Mouse (Mus musculus) induced T-regulatory cell, adult 2 months (primary cell): ENCODE data around the gene Abhd17a.

Experiments used
- DNase-seq: peaks from one replicate; pipeline ENCODE4 v3.0.0-alpha.2; 2012; ENCODE audit warnings: low read depth

The Abhd17a gene

DNA sequence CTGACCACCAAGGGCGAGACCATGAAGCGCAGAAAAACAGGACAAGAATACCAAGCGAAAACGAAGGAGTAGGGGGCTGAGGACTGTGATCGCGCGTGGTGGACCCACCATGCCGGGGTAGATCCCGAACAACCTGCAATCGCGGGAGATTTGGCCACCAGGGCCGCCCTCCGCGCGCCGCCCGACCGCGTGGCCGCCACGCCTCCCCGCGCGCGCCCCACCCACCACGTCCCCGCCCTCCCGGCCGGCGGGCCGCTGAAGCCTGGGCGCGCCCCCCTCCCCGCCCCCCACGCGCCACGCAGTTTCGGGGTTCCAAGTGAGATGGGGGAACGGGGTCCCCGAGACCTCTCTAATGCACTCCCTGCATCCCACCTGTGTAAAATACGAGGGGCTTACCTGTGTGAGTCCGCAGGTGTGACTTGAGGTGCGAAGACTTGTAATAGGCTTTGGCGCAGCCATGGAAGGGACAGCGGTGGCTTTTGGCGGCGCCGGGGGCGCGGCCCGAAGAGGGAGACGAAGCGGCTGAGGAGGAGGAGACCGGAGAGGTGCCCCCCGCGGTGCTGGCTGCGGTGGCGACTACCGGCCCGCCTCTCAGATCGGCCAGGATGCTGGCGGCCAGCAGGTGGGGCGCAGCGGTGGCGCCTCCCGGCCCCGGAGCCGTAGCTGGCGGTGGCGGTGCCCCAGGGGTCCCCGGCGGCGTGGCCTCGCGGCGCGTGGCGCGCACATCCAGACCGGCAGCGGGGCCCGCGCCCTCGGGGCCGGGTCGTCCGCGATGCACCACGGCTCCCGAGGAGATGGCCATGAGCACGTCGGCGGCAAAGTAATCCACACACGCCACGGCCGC, 13.6 kb downstream of the Abhd17a start:
- peak; percentile 85 for DNase-seq

DNA sequence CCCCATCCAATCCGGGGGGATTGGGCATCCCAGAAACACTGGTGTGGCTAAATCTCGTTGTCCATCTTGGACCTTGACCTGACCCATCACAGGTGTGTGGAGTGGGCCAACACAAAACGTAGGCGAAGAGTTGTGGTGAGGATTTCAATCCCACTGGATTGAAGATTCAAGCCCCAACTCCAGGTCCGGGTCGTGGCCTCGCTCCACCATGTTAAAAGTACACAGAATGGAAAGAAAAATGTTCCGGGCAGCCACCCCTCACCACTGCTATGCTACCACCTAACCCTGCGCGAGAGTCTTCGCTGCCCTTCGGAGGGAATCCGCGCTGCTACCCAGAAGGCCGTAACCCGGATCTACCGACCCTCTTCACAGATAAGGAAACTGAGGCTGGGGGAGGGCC, 14.2 kb downstream of the Abhd17a start:
- DNase-seq, result no peak

DNA sequence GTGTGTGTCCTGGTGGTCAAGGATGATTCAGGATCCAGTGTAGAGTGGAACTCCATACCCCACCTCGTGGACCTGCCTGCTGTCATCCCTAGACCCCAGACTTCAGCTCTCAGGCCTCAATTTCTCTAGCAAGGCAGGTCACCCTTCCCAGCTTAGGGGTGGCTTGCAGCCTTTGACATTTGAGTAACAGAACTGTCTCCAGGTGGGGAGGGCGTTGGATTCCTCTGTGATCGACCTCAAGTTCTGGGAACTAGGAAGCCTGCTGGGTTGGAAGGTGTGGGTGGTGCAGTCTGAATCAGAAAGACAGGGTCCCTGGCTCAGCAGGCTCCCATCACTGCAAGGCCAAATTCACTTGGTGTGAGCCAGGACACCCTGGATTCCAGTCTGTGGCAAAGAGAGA, 15.2 kb downstream of the Abhd17a start:
- DNase-seq, result no peak

DNA sequence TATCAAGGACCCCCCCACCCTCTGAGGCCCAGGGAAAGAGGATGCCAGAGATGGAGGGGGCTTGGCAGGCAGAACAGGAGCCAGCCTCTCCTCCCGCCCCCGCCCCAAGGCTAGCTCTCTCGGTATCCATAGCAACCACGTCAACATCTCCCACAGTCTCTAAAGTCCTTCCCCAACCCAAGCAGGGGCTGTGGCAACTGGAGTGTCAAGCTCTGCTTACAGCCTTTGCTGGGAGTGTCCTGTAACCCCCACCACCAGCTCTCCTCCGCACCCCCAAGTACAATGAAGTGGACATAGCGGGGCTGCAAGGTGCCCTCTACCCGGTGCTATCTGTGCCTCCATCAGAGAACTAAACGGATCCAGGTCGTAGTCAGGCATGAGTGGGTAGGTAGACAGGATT, 16.2 kb downstream of the Abhd17a start:
- peak; percentile 42 for DNase-seq

DNA sequence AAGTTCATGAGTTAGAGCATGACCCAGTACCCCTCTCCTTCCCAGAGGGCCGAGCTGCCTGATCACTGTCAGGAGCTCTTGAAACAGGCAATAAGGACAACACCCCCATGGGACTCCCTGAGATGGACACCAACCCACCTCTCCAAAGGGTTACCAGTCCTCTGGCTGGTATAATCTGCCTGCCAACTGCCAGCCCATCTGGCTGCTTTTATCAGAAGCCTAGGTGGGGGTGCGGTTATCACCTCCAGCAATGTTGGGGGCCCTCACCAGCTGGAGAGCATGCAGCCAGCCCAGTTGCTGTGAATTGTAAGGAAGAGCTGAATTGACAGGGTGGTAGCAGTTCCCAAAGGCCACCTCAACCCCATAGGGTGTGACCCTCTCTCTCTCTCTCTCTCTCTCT, 17.7 kb downstream of the Abhd17a start:
- DNase-seq, result no peak

DNA sequence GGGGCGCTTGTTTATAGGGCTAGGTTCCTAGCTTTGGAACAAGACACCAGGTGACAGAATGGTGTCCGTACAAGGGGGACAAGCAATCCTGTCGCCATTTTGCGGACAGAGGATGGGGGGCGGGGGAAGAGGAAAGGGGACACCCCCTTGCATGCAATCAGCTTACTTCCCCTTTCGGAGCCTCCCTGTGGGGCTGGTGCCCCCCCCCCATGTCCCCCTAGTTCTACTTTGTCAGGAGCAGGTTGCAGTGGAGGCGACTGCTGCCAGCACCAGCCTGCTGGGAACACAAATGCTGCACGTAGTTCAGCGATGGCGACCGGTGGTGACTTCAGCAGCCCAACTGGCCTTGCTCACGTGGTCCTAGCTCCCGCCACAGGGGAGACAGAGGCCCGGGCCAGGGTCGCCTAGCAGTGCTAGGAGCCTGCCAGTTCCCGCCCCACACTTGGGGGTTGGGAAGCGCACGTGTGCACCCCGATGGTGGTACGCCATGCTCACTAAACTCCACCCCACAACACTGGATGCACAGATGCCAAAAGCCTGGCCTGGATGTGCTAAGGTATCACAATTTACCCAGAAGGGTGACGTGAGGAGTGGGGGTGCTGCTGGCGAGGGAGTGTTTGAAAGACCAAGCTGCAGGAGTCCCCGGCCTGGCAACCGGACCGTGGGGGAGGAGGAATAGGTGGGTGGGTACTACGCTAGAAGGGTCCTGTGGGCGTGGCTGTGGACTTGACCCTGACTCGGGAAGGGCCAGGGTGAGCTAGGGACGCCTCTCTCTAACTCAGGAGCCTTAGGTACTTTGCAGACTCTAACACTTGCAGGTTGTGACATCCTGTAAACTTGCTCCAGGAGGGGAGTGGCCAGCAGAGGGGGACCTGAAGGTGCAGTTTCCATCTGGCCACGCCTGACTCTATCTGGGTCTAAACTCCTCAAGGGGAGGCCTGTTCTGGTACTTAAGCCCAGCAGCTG, 19.0 kb downstream of the Abhd17a start:
- no peak for DNase-seq

DNA sequence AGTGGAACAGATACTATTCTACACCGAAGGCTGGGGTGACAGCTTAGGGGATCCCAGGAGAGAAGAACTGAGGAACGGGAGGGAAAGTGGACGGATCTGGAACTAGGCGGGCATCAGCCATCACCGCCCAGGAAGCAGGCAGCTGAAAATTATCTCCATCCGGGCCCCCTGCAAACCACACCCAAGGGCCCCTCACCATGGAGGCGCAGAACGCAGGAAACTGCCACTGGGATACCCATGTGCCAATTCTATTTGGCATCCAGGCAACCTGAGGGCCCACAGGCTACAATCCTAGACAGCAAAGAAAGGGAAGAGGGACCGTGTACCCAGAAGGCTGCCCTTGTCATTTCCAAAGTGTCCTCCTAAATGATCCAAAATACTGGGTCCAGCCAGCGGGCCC, 19.7 kb downstream of the Abhd17a start:
- DNase-seq, result no peak

DNA sequence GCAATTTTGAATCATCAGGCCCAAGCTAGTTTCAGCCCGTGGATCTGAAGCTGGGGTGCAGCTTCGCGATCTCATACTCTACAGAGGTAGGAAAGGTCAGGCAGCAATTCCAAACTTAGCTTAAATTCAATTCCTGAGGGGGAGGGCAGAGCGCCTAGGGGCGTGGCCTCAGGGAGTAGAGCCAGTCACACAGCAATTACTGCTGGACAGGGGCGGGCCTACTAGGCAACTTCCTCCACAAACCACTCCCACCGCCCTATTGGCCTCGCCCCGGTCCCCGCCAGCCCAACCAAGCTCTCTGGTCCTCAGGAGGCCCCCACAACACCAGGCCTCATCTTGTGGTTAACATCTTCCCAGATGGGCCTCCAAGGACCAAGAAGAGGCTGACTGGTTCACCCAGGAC, 20.5 kb downstream of the Abhd17a start:
- DNase-seq, result peak; percentile 63

DNA sequence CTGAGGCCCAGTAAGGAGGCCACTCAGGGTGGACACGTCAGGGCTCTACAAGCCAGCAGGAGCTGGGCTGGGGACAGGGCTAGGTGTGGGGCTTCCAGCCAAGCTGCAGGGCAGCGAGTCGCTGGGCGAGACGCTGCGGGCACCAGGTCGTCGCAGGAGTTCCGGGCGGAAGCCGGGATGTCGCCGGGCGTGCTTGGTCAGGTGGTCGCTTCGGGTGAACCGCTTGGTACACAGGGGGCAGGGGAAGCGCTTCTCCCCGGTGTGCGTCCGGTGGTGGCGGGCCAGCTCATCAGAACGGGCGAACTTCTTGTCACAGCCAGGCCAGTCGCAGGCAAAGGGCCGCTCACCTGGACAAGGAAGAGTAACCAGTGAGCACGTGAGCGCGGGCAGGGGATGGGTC, 21.3 kb downstream of the Abhd17a start:
- DNase-seq, result no peak

DNA sequence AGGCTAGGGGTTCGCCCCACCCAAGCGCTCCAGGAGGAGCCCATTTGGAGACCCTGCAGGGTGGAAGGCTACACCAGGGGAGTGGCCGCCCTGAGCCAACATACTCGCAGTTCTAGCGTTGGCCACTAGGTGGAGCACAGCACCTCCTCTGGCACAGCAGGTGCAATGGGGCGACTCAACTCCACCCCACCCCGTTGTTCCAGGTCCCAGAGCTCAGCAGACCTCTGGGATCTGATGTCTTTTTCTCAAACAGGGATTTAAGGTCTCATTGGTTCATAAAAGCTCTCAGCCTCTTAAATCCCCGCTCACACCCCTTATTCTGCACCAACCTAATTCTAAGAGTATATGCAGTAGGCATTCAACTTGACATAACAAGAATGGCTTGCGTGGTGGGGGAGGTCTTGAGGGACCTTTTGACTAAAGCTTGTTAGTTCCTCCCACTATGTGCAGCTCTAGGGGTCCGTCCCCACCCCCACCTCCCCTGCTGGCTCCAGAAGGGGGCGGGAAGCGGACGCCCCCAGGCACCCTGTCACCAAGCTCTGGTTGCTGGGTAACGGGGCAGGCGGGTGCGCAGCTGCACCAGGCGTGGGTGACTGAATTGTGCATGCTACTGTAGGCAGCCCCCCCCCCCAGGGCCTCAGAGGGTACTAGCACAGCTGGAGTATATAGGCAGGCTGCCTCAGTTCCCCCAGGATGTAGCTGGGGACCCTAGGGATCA, 23.6 kb downstream of the Abhd17a start:
- DNase-seq, result peak; percentile 92

DNA sequence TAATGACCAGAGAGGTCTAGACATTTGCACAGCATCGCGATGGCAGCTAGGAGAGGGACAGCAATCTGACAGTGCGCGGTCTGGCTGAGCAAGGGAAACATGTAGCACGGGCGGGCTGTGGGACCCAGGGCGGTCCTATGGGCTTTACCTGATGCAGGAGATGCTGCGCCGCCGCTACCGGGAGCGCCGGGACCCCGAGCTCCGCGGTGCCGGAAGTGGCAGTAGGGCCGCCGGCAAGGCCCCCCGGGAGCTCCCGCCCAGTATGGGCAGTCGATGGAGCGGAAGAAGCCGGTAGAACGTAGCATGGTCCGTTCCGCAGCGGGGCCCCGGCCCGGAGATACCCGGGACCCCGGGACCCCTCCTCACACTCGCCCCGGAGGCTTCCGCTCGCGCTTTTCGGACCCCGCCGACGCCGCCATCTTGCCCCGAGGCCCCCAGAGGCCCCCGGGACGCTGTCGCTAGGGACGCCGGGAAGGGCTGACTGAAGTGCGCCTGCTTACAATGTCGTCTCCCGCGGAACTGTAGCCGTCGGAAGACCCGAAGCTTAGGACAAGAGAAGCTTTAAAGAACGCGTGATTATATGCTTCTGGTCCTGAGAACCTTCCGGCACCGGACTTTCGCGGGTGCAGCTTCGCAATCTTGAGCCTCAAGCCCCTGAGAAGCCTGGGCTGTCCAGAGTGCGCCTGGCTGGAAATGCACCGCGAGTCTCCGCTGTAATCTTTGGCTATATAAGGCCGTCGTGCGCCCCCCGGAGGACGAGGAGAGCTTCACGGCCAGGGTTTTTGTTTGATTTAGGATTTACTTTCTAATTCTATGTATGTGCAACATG, 28.8 kb downstream of the Abhd17a start, which contains the start of gene Rexo1:
Gene Rexo1, minus strand, starts transcription at position 445 of the 829 bp plus-strand sequence.
- peak; percentile 99 for DNase-seq

DNA sequence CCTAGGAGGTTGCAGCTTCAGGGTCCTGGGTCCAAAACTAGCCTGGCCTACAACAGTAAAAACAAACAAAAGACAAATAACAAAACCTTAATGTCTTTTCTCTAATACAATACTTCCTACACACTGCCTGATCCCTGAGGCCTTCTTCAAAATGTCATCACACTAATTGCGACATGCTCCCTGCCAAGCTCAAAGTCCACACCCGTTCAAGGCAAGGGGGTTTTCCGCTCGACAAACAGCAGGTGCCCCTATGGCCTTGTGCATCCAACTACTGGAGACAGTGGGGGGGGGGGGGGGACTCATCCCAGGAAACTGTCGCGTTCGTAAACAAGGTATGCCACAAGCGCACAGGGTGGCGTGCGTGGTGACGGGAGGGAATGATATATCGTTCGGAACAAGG, 29.5 kb downstream of the Abhd17a start:
- DNase-seq, result no peak

DNA sequence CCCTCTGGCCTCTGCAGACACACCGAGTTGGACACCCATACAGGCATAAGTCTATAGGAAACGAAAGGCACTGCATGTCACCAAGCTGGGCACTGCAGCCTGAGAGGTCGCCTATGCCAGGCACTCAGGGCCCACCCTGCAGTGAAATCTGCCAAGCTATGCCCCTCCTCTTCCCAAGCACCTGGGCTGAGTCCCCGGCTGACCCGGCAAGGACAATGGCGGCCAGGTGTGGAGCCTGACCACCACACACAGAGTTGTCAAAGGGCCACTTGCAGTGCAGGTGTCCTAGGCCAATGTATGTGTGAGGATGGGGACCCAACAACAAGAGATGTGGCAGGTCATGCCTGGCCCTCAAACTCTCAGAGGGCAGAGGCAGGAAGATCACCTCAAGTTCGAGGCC, 30.7 kb downstream of the Abhd17a start:
- DNase-seq, result no peak

DNA sequence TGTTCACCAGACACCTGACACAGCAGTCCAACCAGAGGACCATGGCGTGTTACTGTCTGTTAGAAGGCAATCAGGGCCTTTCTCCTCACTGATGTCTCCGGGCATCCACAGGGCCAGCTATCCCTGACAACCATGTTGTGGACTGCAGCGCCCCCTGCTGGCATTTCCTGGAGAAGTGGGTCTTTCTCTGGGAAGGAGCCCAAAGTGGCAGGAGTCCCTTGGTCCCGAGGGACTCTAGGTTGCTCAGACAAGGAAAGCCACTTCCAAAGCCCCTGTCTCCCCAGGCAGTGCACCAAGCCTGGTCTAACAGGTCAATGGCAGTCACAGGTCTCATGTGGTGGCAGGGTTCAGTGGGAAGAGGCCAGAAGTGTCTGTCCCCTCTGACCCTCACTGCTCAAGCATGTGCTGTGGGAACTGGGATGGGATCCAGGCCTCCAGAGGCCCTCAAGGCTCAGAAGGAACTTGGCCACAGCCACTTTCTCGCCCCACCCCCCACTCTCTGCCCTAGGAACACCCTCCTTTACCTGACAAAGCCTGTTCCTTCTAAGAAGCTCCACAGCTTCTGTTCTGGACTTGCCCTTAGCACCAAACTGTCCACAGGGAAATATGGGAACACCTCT, 32.7 kb downstream of the Abhd17a start:
- peak; percentile 74 for DNase-seq

DNA sequence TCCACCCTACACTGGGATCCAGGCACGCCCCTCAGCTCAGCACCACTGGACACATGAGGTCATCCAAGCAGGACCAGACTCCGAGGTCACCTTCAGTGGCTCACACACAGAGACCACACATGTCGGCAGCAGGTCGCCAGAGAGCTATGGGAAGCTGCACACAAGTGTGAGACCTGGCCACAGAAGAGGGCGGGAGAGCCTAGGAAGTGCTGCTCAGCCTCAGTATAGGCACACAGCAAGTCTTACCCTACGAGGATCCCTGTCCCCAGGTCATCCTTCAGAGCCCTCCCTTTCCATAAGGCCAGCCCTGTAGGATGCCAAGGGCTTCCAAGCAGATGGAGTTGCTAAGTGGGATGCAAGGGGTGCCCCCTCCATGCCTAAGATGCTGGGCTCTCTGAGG, 36.1 kb downstream of the Abhd17a start:
- no peak for DNase-seq

DNA sequence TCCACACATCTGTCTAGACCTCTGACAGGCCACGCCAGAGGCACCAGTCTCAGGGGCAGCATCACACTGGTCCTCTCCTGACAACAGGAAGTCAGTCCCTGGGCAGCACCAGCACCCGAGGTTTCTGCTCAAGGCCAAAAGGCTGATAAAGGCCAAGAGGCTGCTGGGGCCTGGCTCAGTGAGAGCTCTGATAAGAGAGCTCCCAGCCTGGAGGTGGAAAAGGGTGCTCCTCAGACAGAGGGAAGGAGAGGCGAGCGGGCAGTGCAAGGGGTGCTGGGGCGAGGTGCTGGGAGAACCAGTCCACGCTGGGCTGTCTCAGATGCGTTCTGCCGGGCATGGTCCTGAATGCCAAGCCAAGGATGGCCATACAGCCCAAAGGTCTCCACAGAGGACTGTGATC, 36.6 kb downstream of the Abhd17a start:
- DNase-seq, result no peak

DNA sequence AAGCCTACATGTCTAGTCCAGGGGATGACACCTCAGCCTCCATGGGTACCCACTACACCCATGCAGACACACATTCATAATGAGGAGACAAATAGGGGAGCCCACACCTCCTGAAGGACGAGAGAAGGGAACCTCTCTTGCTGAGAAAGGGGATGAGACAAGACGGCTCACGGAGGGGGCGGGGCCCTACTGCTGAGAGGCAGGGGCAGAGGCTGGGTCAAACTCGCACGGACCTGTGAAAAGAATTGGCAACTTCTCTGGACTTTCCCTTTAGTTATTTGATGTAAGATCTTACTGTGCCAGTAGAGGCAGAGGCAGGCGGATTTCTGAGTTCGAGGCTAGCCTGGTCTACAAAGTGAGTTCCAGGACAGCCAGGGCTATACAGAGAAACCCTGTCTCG, 37.8 kb downstream of the Abhd17a start:
- DNase-seq, result no peak

DNA sequence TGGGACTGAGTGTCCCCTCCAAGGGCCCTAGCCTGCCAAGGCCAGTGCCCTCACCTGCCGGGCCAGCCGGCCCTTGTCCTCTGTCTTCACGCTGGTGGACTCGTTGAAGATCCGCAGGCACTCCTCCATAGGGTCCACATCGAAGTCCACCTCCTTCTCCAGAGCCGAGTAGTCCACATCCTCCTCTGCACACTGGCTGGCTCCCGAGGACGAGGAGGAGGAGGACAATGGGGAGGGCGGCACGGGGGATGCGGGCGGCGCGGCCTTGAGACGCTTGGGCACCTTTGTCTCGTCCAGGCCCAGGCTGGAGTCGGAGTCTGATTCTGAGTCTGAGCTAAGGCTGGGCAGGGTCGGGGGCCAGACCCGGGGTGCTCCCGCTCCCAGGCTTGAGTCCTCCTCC, 40.9 kb downstream of the Abhd17a start:
- DNase-seq, result no peak

DNA sequence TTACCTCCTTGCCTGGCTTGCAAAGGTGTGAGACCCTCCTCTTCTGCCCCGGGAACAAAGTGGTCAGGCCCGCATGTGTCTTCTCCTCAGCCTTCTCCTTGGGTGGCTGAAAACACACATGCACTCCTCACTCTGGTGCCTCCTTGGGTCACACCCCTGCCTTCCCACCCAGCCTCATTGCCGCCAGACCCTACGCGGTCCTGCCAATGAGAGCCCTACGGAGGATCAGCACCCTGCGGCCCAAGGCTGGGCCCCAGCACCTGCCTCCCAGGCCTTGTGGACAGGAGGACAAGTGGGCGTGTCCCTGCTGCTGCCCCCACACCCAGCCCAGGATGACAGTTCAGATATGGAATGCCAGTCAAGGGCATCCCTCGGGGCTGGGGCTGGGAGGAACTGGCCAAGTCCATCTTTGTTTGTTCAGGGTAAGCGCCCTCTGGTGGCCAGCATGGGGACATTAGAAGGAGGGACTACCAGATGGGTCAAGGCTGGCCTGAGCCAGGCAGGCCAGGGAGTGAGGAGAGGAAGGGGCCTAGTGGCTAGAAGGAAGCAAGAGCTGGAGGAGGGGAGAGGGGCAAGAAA, 41.6 kb downstream of the Abhd17a start:
- DNase-seq, result peak; percentile 68

DNA sequence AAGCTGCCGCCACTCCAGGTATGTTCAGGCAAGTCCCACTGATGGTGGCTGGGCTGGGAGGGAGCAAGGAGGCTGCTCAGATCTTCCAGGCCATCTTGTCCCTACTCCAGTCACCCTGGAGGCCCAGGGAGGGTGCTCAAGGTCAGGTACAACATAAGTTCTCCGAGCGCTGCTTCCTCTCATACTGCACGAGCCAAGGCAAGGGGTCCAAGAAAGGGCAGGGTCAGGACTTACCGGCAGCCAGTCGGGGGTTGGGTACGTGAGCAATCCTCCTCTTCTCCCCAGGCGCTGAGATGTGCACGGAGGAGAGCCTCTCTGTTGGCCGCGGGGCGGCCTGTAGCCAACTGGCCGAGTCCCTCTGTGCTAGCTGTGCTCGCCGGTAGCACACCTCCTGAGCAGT, 42.6 kb downstream of the Abhd17a start:
- no peak for DNase-seq

DNA sequence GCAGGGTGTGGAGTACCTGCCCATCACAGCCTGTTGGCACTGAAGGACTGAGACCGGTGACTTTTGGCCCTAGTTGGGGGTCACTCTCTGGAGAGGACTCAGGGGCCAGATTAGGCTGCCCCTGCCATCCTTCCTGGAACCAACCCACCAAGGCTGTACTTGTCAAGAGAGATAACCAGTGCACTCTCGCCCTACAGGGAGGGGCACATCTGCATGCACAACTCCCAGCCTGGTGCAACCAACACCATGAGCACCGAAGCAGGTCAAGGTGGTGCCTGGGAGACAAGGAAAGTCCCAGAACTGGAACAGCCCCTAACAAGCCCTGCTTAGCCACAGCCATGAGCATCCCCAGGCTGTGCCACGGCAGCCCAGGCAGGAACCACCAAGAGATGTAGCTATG, 43.2 kb downstream of the Abhd17a start:
- no peak for DNase-seq
